Mouse (Mus musculus) heart, embryonic 12.5 days (tissue): Measurements from ENCODE around the gene Gm13697. TPM values are rescaled to one million over a fixed set of nuclear protein-coding genes. Genes with fewer than 3 reads are reported as not detected.
"Not testable (repeated sequence)": the region's sequence is repeated elsewhere in the genome, so short reads cannot be mapped to it uniquely, and the experiment has no call there.

Experiments used
- ATAC-seq: fragments of 200-750 bp; cut with Nextera tagmentation; 2 replicates; pipeline ENCODE4 v1.8.0; 2017; ENCODE audit warnings: moderate TSS enrichment, moderate library complexity; ENCODE audit not compliant: insufficient number of reproducible peaks, low FRiP score
- H3K27ac ChIP-seq: fragments of 300-500 bp; sonication (generic); 2 replicates; pipeline ENCODE4 v1.5.1; 2016; ENCODE audit warnings: mild to moderate bottlenecking, moderate library complexity; ENCODE audit not compliant: poor library complexity, severe bottlenecking
- H3K27me3 ChIP-seq: fragments of 300-500 bp; sonication (generic); replicated peaks from 2 replicates; pipeline ENCODE4 v1.6.1; 2016; ENCODE audit warnings: mild to moderate bottlenecking, moderate library complexity
- H3K36me3 ChIP-seq: fragments of 300-500 bp; sonication (generic); 2 replicates; pipeline ENCODE4 v1.6.1; 2016; ENCODE audit warnings: mild to moderate bottlenecking, moderate library complexity
- H3K4me1 ChIP-seq: fragments of 300-500 bp; sonication (generic); replicated peaks from 2 replicates; pipeline ENCODE4 v1.6.1; 2016; ENCODE audit warnings: mild to moderate bottlenecking
- H3K4me2 ChIP-seq: fragments of 300-500 bp; sonication (generic); 2 replicates; pipeline ENCODE4 v1.6.1; 2016; ENCODE audit warnings: mild to moderate bottlenecking, moderate library complexity
- H3K4me3 ChIP-seq: fragments of 300-500 bp; sonication (generic); 2 replicates; pipeline ENCODE4 v1.5.1; 2016; ENCODE audit warnings: mild to moderate bottlenecking
- H3K9ac ChIP-seq: fragments of 300-500 bp; sonication (generic); 2 replicates; pipeline ENCODE4 v1.6.1; 2016; ENCODE audit warnings: mild to moderate bottlenecking, moderate library complexity
- H3K9me3 ChIP-seq: fragments of 300-500 bp; sonication (generic); replicated peaks from 2 replicates; pipeline ENCODE4 v1.6.1; 2016; ENCODE audit warnings: mild to moderate bottlenecking, moderate library complexity
- WGBS: fragments of 180-500 bp; shearing (Covaris S2); methylation state at CpG from one replicate; pipeline ENCODE4 v1.1.7; 2016; 5-methylcytosine and 5-hydroxymethylcytosine counted together
- polyA plus RNA-seq: library from polyadenylated mRNA; unstranded; fragments of >200 nt; fragmentation: Nextera tagmentation; extraction: Ambion mirVana; gene quantifications from 2 replicates; pipeline ENCODE4 v1.2.1, GENCODE M21; 2016

Gm13697 gene
- polyA plus RNA-seq = not detected in 2 replicates

DNA sequence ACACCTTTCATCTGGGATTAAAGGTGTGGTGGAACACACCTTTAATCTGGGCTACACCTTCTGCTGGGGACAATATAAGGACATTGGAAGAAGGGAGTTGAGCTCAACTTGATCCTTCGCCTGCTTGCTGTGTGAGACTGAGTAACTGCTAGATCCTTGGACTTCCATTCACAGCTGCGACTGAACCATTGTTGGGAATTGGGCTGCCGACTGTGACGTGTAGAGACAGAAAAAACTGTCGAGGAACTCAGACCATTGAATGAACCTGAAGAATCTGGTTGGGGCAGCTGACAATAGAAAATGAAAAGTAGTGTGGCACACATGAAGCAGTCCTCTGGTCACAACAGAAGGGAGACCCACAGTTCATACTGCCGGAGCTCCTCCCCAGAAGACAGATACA lies at the start of gene Gm13697:
Gm13697 (plus strand) TSS at position 301 of the 400 bp plus-strand sequence.
- H3K4me1 ChIP-seq, H3K36me3 ChIP-seq, H3K9ac ChIP-seq, H3K27me3 ChIP-seq, H3K4me2 ChIP-seq, H3K9me3 ChIP-seq, ATAC-seq, H3K4me3 ChIP-seq, H3K27ac ChIP-seq: not testable (repeated sequence)
- no CpG with 5 or more reads among the region's 6 CpGs for whole genome bisulfite sequencing

DNA sequence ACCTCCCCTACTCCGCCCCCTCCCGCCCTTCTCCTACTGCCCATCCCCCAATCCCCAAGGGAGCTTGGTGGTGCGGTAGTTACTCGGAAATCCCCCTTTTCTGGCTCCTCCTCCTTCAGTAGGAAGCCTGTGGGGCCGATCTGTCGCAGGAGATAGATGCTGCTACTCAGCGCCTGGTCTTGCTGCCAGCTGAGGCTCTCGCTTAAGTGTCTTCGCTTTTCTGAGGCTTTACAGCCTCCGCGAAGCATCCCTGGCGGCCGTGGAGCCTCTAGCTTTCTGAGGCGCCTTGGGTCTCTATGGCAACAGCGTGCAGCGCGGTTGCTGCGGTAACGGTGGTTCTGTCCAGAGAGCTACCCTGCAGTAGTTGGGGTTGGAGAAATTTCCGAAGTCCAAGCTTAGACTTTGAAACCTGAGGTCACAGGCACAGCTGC lies 43.6 kb upstream of the Gm13697 start, which contains the start of gene Zswim2:
Zswim2 (minus strand) TSS at position 298 of the 431 bp plus-strand sequence.
- H3K9me3 ChIP-seq = 0 out of 2 replicates have a peak, but pooled peaks cover 6% of the 10 kb centered on the region
- H3K27ac ChIP-seq = no peak within 1 kb of the TSS
- H3K9ac ChIP-seq = no peak within 1 kb of the TSS
- peak within 1 kb of the TSS; percentile 30 for H3K4me3 ChIP-seq
- peaks cover 6% of the 10 kb centered on the region for H3K4me1 ChIP-seq
- H3K36me3 ChIP-seq = no peaks in the 10 kb centered on the region
- H3K27me3 ChIP-seq = no peaks in the 10 kb centered on the region
- 2% methylated on average over 20 of the region's 20 CpGs for WGBS
- peak within 1 kb of the TSS; percentile 68 for H3K4me2 ChIP-seq
- ATAC-seq = peak; percentile 33

DNA sequence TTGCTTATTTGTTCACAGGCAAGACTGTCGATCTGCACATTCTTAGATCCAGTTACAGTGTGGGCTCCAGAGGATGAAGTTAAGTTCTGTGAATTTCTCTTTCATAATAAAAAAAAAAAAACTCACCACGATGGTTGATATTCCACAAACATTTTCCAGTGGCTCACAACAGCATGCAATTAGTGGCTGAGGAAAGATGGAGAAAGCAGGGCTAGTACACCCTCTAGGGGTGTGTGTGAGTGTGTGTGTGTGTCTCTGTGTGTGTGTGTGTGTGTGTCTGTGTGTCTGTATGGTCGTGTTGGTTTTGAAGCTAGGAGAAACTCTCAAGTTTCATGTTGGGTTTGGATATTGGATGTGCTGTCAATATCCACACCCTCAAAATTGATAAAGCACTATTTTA lies 43.2 kb upstream of the Gm13697 start:
- WGBS = 44% methylated on average over 3 of the region's 3 CpGs
- no peak for ATAC-seq
- Histone ChIP-seq H3K36me3 (no peaks in the 10 kb centered on the region), H3K9ac (no peak overlapping the region), H3K4me1 (peaks cover 6% of the 10 kb centered on the region), H3K27me3 (no peaks in the 10 kb centered on the region), H3K4me2 (peak overlapping the region; percentile 68), H3K9me3 (0 out of 2 replicates have a peak, but pooled peaks cover 6% of the 10 kb centered on the region), H3K27ac (no peak overlapping the region), H3K4me3 (peak overlapping the region; percentile 30; the same call in 1 of the 2 replicates)

DNA sequence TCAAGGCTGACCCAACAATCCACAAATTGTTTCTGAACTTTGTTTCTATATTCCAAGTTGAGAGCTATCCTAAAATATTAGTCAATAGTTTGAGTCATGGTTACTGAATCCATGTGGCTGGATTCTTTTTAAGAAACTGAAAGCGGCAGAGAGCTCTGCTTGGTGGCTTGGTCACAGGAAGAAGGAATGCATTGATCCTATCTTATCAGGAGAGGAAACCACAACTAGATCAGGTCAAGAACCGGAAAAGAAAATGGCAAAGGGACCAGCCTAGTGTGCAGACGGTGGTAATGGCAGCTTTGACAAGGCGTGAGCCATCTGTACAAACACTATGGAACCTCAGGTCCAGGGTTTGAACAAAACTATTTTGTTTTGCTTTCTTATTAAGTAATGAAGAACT lies 42.8 kb upstream of the Gm13697 start:
- no peaks in the 10 kb centered on the region for H3K27me3 ChIP-seq
- H3K36me3 ChIP-seq = no peaks in the 10 kb centered on the region
- no peak overlapping the region for H3K9ac ChIP-seq
- H3K4me2 ChIP-seq = no peak overlapping the region
- ATAC-seq = no peak
- H3K9me3 ChIP-seq = 0 out of 2 replicates have a peak, but pooled peaks cover 6% of the 10 kb centered on the region
- H3K4me3 ChIP-seq = no peak overlapping the region
- peaks cover 6% of the 10 kb centered on the region for H3K4me1 ChIP-seq
- H3K27ac ChIP-seq = no peak overlapping the region
- 32% methylated on average over 4 of the region's 4 CpGs for WGBS

DNA sequence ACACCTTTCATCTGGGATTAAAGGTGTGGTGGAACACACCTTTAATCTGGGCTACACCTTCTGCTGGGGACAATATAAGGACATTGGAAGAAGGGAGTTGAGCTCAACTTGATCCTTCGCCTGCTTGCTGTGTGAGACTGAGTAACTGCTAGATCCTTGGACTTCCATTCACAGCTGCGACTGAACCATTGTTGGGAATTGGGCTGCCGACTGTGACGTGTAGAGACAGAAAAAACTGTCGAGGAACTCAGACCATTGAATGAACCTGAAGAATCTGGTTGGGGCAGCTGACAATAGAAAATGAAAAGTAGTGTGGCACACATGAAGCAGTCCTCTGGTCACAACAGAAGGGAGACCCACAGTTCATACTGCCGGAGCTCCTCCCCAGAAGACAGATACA lies 29.1 kb upstream of the Gm13697 start, which contains the start of gene Gm13698:
Gm13698 (plus strand) TSS at position 301 of the 400 bp plus-strand sequence.
- not testable (repeated sequence) for H3K4me1 ChIP-seq, H3K27ac ChIP-seq, H3K9ac ChIP-seq, H3K4me3 ChIP-seq, ATAC-seq, H3K27me3 ChIP-seq, H3K9me3 ChIP-seq, H3K4me2 ChIP-seq, H3K36me3 ChIP-seq
- no CpG with 5 or more reads among the region's 6 CpGs for WGBS

DNA sequence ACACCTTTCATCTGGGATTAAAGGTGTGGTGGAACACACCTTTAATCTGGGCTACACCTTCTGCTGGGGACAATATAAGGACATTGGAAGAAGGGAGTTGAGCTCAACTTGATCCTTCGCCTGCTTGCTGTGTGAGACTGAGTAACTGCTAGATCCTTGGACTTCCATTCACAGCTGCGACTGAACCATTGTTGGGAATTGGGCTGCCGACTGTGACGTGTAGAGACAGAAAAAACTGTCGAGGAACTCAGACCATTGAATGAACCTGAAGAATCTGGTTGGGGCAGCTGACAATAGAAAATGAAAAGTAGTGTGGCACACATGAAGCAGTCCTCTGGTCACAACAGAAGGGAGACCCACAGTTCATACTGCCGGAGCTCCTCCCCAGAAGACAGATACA lies 23.3 kb upstream of the Gm13697 start, which contains the start of gene Gm13693:
Gm13693 (plus strand) TSS at position 301 of the 400 bp plus-strand sequence.
- no CpG with 5 or more reads among the region's 6 CpGs for WGBS
- not testable (repeated sequence) for H3K4me1 ChIP-seq, H3K9me3 ChIP-seq, H3K27ac ChIP-seq, H3K9ac ChIP-seq, H3K27me3 ChIP-seq, H3K4me2 ChIP-seq, H3K36me3 ChIP-seq, ATAC-seq, H3K4me3 ChIP-seq

DNA sequence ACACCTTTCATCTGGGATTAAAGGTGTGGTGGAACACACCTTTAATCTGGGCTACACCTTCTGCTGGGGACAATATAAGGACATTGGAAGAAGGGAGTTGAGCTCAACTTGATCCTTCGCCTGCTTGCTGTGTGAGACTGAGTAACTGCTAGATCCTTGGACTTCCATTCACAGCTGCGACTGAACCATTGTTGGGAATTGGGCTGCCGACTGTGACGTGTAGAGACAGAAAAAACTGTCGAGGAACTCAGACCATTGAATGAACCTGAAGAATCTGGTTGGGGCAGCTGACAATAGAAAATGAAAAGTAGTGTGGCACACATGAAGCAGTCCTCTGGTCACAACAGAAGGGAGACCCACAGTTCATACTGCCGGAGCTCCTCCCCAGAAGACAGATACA lies 17.5 kb upstream of the Gm13697 start, which contains the start of gene Gm13695:
Gm13695 (plus strand) TSS at position 301 of the 400 bp plus-strand sequence.
- H3K36me3 ChIP-seq, H3K27ac ChIP-seq, H3K9me3 ChIP-seq, H3K9ac ChIP-seq, H3K4me2 ChIP-seq, ATAC-seq, H3K4me3 ChIP-seq, H3K4me1 ChIP-seq, H3K27me3 ChIP-seq: not testable (repeated sequence)
- WGBS = no CpG with 5 or more reads among the region's 6 CpGs

DNA sequence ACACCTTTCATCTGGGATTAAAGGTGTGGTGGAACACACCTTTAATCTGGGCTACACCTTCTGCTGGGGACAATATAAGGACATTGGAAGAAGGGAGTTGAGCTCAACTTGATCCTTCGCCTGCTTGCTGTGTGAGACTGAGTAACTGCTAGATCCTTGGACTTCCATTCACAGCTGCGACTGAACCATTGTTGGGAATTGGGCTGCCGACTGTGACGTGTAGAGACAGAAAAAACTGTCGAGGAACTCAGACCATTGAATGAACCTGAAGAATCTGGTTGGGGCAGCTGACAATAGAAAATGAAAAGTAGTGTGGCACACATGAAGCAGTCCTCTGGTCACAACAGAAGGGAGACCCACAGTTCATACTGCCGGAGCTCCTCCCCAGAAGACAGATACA lies 11.7 kb upstream of the Gm13697 start, which contains the start of gene Gm13696:
Gm13696 (plus strand) TSS at position 301 of the 400 bp plus-strand sequence.
- not testable (repeated sequence) for H3K9me3 ChIP-seq, H3K4me3 ChIP-seq, H3K4me2 ChIP-seq, H3K4me1 ChIP-seq, H3K9ac ChIP-seq, H3K27me3 ChIP-seq, H3K36me3 ChIP-seq, H3K27ac ChIP-seq, ATAC-seq
- no CpG with 5 or more reads among the region's 6 CpGs for WGBS

DNA sequence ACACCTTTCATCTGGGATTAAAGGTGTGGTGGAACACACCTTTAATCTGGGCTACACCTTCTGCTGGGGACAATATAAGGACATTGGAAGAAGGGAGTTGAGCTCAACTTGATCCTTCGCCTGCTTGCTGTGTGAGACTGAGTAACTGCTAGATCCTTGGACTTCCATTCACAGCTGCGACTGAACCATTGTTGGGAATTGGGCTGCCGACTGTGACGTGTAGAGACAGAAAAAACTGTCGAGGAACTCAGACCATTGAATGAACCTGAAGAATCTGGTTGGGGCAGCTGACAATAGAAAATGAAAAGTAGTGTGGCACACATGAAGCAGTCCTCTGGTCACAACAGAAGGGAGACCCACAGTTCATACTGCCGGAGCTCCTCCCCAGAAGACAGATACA lies 5.9 kb upstream of the Gm13697 start, which contains the start of gene Gm13694:
Gm13694 (plus strand) TSS at position 301 of the 400 bp plus-strand sequence.
- WGBS = no CpG with 5 or more reads among the region's 6 CpGs
- not testable (repeated sequence) for H3K9ac ChIP-seq, H3K4me3 ChIP-seq, H3K4me2 ChIP-seq, H3K4me1 ChIP-seq, H3K27ac ChIP-seq, ATAC-seq, H3K9me3 ChIP-seq, H3K27me3 ChIP-seq, H3K36me3 ChIP-seq

DNA sequence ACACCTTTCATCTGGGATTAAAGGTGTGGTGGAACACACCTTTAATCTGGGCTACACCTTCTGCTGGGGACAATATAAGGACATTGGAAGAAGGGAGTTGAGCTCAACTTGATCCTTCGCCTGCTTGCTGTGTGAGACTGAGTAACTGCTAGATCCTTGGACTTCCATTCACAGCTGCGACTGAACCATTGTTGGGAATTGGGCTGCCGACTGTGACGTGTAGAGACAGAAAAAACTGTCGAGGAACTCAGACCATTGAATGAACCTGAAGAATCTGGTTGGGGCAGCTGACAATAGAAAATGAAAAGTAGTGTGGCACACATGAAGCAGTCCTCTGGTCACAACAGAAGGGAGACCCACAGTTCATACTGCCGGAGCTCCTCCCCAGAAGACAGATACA lies 5.7 kb downstream of the Gm13697 start, which contains the start of gene Gm13691:
Gm13691 (plus strand) TSS at position 301 of the 400 bp plus-strand sequence.
- H3K36me3 ChIP-seq, H3K9ac ChIP-seq, H3K4me2 ChIP-seq, H3K4me3 ChIP-seq, H3K9me3 ChIP-seq, H3K27me3 ChIP-seq, H3K27ac ChIP-seq, H3K4me1 ChIP-seq, ATAC-seq: not testable (repeated sequence)
- no CpG with 5 or more reads among the region's 6 CpGs for WGBS

DNA sequence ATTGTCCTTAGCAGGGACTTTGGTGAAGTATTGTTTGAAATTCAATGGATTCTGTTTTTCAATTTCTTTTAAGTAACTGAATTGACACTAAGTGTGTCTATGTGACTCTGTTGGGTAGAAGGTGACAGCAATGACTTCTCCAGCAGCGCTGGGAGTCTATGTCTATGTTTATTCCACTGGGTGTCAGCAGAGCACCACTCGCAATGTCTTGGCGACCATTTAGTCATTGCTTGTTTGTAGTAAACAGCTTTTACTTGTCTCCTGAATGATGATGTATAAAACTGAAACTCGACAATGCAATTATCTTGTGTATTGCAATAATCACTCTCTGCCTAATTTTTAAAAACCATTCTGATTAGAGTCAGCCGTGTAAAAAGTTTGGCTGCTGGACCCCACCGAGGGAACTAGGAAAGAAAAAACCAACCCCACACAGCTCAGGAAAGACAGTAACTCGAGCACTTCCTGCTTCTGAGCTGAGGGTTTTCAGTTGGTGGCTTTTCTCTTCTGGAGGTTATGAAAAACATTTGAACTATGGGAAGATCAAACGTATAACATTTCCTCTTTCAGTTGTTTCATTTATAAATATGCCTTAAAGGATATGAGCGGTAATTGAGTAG lies 9.2 kb downstream of the Gm13697 start:
- H3K9me3 ChIP-seq, H3K36me3 ChIP-seq, H3K9ac ChIP-seq, H3K4me3 ChIP-seq, ATAC-seq, H3K27me3 ChIP-seq, H3K27ac ChIP-seq, H3K4me1 ChIP-seq: not testable (repeated sequence)
- 0 out of 2 replicates have a peak overlapping the region, but pooled peaks have one; percentile 21 for H3K4me2 ChIP-seq
- 44% methylated on average over 8 of the region's 9 CpGs for WGBS
